Mouse (Mus musculus) hindbrain, embryonic 11.5 days (tissue): ENCODE measurements at regions not wholly inside any gene's neighbourhood (a gene's known extent, or its start where the extent isn't known, plus 50 kb on each side); places are given as distances from the start of the nearest gene placed in this dataset.

Source experiments
- ATAC-seq: fragments of 200-750 bp; cut with Nextera tagmentation; 2 replicates; pipeline ENCODE4 v1.8.0; 2017; ENCODE audit warnings: mild to moderate bottlenecking, moderate TSS enrichment, moderate library complexity; ENCODE audit not compliant: low FRiP score
- DNase-seq: peaks from one replicate; pipeline ENCODE4 v3.0.0-alpha.2; 2015; ENCODE audit warnings: low spot score
- H3K27ac ChIP-seq: fragments of 300-500 bp; sonication (generic); 2 replicates; pipeline ENCODE4 v1.5.1; 2014; ENCODE audit warnings: mild to moderate bottlenecking, low read depth, low read length
- H3K27me3 ChIP-seq: fragments of 300-500 bp; sonication (generic); 2 replicates; pipeline ENCODE4 v1.6.1; 2014; ENCODE audit warnings: mild to moderate bottlenecking, low read length, moderate library complexity, mixed read lengths; ENCODE audit not compliant: control insufficient read depth, insufficient read depth
- H3K36me3 ChIP-seq: fragments of 300-500 bp; sonication (generic); 2 replicates; pipeline ENCODE4 v1.6.1; 2014; ENCODE audit warnings: mild to moderate bottlenecking, low read length, moderate library complexity, mixed read lengths; ENCODE audit not compliant: control insufficient read depth, insufficient read depth
- H3K4me1 ChIP-seq: fragments of 300-500 bp; sonication (generic); replicated peaks from 2 replicates; pipeline ENCODE4 v1.6.1; 2014; ENCODE audit warnings: low read length, mixed read lengths; ENCODE audit not compliant: control insufficient read depth, insufficient read depth
- H3K4me2 ChIP-seq: fragments of 300-500 bp; sonication (generic); replicated peaks from 2 replicates; pipeline ENCODE4 v1.6.1; 2014; ENCODE audit warnings: mild to moderate bottlenecking, low read depth, low read length
- H3K4me3 ChIP-seq: fragments of 300-500 bp; sonication (generic); 2 replicates; pipeline ENCODE4 v1.5.1; 2014; ENCODE audit warnings: low read depth, low read length
- H3K9ac ChIP-seq: fragments of 300-500 bp; sonication (generic); 2 replicates; pipeline ENCODE4 v1.6.1; 2014; ENCODE audit warnings: low read depth, low read length
- H3K9me3 ChIP-seq: fragments of 300-500 bp; sonication (generic); 2 replicates; pipeline ENCODE4 v1.6.1; 2016; ENCODE audit warnings: low read length; ENCODE audit not compliant: control insufficient read depth
- WGBS: fragments of 180-500 bp; shearing (Covaris S2); extraction: QIAGEN DNeasy Blood & Tissue Kit; methylation state at CpG from one replicate; pipeline ENCODE4 v1.1.7; 2014; 5-methylcytosine and 5-hydroxymethylcytosine counted together

GRCm38 (mm10) chr5:63331186-63331585 lies 317.7 kb upstream of the Nwd2 start:
- DNase-seq, result no peak
- Histone ChIP-seq H3K27me3 (no peaks in the 10 kb centered on the region), H3K9ac (no peak overlapping the region), H3K4me3 (no peak overlapping the region), H3K4me2 (no peak overlapping the region), H3K27ac (no peak overlapping the region), H3K4me1 (no peaks in the 10 kb centered on the region), H3K36me3 (no peaks in the 10 kb centered on the region), H3K9me3 (no peaks in the 10 kb centered on the region)
- ATAC-seq, result no peak

GRCm38 (mm10) chr5:63351108-63351507 lies 297.8 kb upstream of the Nwd2 start:
- H3K36me3 ChIP-seq, result no peaks in the 10 kb centered on the region
- ATAC-seq, result no peak

GRCm38 (mm10) chr5:63391956-63392355 lies 256.9 kb upstream of the Nwd2 start:
- Histone ChIP-seq H3K9me3 (no peaks in the 10 kb centered on the region), H3K4me1 (no peaks in the 10 kb centered on the region), H3K4me3 (no peak overlapping the region), H3K27ac (no peak overlapping the region), H3K36me3 (no peaks in the 10 kb centered on the region), H3K4me2 (no peak overlapping the region), H3K27me3 (no peaks in the 10 kb centered on the region), H3K9ac (no peak overlapping the region)
- no peak for DNase-seq
- no peak for ATAC-seq
- WGBS, result 82% methylated on average over 2 of the region's 2 CpGs

More at GRCm38 (mm10) chr5:63351108-63351507, 297.8 kb upstream of the Nwd2 start:
- Histone ChIP-seq H3K4me1 (no peaks in the 10 kb centered on the region), H3K9ac (no peak overlapping the region), H3K4me2 (no peak overlapping the region), H3K27ac (no peak overlapping the region), H3K27me3 (no peaks in the 10 kb centered on the region), H3K9me3 (no peaks in the 10 kb centered on the region), H3K4me3 (no peak overlapping the region)
- DNase-seq, result no peak
- 68% methylated on average over 2 of the region's 2 CpGs for WGBS

- ATAC-seq (no peak), DNase-seq (no peak)
- no peaks in the 10 kb centered on the region for H3K36me3 ChIP-seq
- H3K4me1 ChIP-seq, result no peaks in the 10 kb centered on the region
- no peaks in the 10 kb centered on the region for H3K27me3 ChIP-seq
- no peak overlapping the region for H3K4me2 ChIP-seq
- WGBS, result 75% methylated on average over 3 of the region's 3 CpGs
- H3K9ac ChIP-seq, result no peak overlapping the region
- H3K27ac ChIP-seq, result no peak overlapping the region
- H3K4me3 ChIP-seq, result no peak overlapping the region
- no peaks in the 10 kb centered on the region for H3K9me3 ChIP-seq
These were observed 250.9 kb upstream of the Nwd2 start for GRCm38 (mm10) chr5:63397963-63398362.

GRCm38 (mm10) chr5:63430167-63430566 lies 218.7 kb upstream of the Nwd2 start:
- Histone ChIP-seq H3K9me3 (no peaks in the 10 kb centered on the region), H3K27ac (no peak overlapping the region), H3K9ac (no peak overlapping the region), H3K4me2 (no peak overlapping the region), H3K4me1 (no peaks in the 10 kb centered on the region), H3K4me3 (no peak overlapping the region), H3K27me3 (no peaks in the 10 kb centered on the region), H3K36me3 (no peaks in the 10 kb centered on the region)
- WGBS, result 84% methylated on average over 3 of the region's 3 CpGs
- no peak for ATAC-seq
- no peak for DNase-seq

- Histone ChIP-seq H3K27me3 (no peaks in the 10 kb centered on the region), H3K4me3 (no peak overlapping the region), H3K9ac (no peak overlapping the region), H3K4me1 (no peaks in the 10 kb centered on the region), H3K27ac (no peak overlapping the region), H3K36me3 (no peaks in the 10 kb centered on the region), H3K9me3 (no peaks in the 10 kb centered on the region), H3K4me2 (no peak overlapping the region)
- WGBS, result 77% methylated on average over 3 of the region's 3 CpGs
- DNase-seq (no peak), ATAC-seq (no peak)
These were observed 204.5 kb upstream of the Nwd2 start for GRCm38 (mm10) chr5:63444407-63444806.

GRCm38 (mm10) chr5:63445171-63445570 lies 203.7 kb upstream of the Nwd2 start:
- Histone ChIP-seq H3K27ac (no peak overlapping the region), H3K9me3 (no peaks in the 10 kb centered on the region), H3K4me2 (no peak overlapping the region), H3K4me1 (no peaks in the 10 kb centered on the region), H3K36me3 (no peaks in the 10 kb centered on the region), H3K27me3 (no peaks in the 10 kb centered on the region), H3K9ac (no peak overlapping the region), H3K4me3 (no peak overlapping the region)
- DNase-seq (no peak), ATAC-seq (0 out of 2 replicates have a peak, but pooled peaks have one; percentile 35)
- 54% methylated on average over 4 of the region's 4 CpGs for WGBS

- DNase-seq (no peak), ATAC-seq (no peak)
These were observed 180.2 kb upstream of the Nwd2 start for GRCm38 (mm10) chr5:63468526-63469268.

GRCm38 (mm10) chr5:63469701-63470100 lies 179.2 kb upstream of the Nwd2 start:
- H3K4me1 ChIP-seq, result no peaks in the 10 kb centered on the region
- DNase-seq (no peak), ATAC-seq (no peak)
- H3K27me3 ChIP-seq, result no peaks in the 10 kb centered on the region
- no peak overlapping the region for H3K4me2 ChIP-seq
- H3K9ac ChIP-seq, result no peak overlapping the region
- H3K27ac ChIP-seq, result no peak overlapping the region
- no peak overlapping the region for H3K4me3 ChIP-seq
- no peaks in the 10 kb centered on the region for H3K9me3 ChIP-seq
- H3K36me3 ChIP-seq, result no peaks in the 10 kb centered on the region
- WGBS, result 67% methylated on average over 1 of the region's 1 CpGs

More at GRCm38 (mm10) chr5:63468526-63469268, 180.2 kb upstream of the Nwd2 start:
- Histone ChIP-seq H3K27me3 (no peaks in the 10 kb centered on the region), H3K9ac (no peak overlapping the region), H3K27ac (no peak overlapping the region), H3K4me3 (no peak overlapping the region), H3K9me3 (no peaks in the 10 kb centered on the region), H3K36me3 (no peaks in the 10 kb centered on the region), H3K4me2 (no peak overlapping the region), H3K4me1 (no peaks in the 10 kb centered on the region)
- 86% methylated on average over 2 of the region's 2 CpGs for WGBS
